Mouse (Mus musculus): ENCODE measurements around the gene Usp4.

Gene Usp4

DNA sequence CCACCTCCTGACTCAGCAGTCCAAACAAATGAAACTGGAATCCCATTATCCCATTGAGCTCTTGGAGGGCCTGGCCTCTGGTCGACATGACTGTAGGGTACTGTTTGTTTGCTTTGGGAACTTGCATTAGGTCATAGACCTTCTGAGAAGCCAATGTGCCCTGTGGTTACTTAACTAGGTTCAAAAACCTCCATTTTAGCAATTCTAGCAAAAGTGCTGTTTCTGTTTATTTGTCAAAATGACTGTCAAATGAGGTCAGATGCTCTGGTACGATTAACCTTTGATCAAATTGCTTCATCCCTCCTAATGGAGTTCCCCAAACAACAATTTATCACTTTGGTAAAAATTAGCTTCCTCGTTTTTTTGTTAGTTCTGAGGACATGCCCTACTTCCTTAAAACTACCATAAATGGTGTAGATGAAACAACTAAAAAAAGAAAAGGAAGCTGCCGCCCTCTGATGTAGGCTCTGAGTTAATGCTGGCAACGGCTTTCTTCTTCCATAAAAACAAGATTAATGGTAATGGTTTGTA, 5.3 kb upstream of the Usp4 start:
- DNase-seq (ENCODE audit: low spot score), result no peak

DNA sequence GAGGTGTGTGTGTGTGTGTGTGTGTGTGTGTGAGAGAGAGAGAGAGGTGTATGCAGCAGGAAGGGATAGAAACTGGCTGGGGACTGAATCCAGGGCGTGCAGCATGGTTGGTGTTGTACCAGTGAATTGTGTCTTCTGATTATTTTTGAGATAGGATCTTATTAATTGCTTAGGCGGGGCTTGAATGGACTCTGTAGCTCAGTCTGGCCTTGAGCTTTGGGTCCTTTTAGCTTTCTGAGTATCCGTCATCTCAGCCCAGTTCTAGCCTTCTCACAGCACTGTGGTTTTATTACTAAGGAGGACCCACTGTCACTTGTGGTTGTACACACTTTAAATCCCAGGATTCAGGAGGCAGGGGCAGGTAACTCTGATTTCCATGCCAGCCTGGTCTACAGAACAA, 4.3 kb upstream of the Usp4 start:
- no peak for DNase-seq (ENCODE audit: low spot score)

DNA sequence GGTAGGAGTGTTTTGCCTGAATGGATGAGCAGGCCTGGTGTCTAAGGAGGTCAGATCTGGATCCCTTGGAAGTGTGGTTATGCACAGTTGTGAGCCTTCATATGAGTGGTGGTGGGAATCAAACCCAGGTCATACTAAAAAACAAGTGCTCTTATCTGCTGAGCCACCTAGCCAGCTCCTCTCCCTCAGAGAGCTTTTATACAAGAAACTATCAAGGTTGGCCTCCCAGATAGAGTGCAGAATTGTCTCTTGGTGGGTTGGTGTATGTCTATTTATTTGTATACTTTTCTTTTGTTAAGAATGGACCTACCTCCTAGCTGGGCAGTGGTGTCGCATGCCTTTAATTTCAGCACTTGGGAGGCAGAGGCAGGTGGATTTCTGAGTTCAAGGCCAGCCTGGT, 3.8 kb upstream of the Usp4 start:
- DNase-seq (ENCODE audit: low spot score), result no peak

DNA sequence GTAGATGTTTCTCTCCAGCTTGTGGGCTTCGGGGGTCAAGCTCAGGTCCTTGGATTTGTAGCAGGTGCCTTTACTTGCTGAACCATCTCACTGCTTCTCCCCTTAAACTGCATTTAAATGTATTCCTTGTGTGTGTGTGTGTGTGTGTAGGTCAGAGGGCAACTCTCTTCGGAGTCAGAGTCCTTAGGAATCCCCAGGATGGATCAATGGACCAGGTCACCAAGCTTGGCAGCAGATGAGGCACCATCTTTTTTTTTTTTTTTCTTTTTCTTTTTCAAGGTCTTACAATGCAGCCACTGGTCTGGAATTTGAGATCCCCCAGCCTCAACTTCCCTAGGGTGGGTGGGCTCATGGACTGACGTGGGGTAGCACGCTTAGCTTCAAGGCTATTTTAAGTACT, 3.2 kb upstream of the Usp4 start:
- DNase-seq (ENCODE audit: low spot score), result no peak

DNA sequence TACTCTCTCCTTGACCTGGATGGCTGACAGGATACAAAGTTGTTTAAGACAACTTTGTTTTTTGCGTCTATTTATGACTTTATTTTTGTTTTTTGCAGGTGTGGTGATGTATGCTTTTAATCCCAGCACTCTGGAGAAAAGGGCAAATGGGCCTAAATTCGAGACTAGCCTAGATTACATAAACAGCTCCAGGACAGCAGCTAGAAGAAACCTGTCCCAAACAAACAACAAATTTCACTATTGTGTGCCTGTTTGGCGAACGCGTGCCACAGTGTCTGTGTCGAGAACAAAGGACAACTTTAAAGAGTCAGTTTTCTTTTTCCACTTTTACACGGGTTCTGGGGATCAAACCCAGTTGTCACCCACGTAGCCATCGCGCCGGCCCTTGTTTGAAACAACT, 629 bp upstream of the Usp4 start:
- DNase-seq (ENCODE audit: low spot score), result no peak

DNA sequence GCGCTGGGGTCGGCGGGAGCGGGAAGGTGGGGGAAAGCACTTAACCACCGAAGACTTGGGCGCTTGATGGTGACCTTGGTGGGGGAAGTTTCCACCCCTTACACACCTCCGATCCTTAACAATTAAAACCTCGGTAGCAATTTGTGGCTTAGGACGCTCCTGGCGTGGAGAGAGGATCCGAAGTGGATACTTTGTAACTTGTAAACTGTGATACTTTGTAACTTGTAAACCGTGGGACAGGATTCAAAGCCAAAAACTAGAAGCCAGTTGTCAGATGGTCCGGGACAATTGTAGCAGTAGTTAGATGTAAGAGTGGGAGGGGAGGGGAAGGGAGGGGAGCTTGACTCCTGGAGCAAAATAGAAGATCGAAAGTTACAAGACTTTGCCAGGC, 632 bp downstream of the Usp4 start:
- DNase-seq (ENCODE audit: low spot score), result no peak

DNA sequence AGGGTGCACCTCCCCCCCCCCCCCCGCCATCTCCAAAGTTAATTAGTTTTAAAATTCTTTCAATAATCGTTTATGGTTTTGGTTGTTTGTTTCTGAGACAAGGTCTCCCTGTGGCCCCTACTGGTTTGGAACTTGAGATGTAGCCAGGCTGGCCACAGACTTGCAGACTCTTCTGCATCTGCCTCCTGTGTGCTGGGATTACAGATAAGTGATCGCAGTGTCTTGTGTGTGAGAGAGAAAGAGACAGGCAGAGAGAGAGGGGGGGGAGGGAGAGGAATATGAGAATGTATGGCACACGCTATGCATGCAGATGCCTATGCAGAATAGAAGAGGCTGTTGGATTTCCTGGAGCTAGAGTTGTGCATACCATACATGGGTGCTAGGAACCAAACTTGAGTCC, 2.1 kb downstream of the Usp4 start:
- DNase-seq (ENCODE audit: low spot score), result no peak

DNA sequence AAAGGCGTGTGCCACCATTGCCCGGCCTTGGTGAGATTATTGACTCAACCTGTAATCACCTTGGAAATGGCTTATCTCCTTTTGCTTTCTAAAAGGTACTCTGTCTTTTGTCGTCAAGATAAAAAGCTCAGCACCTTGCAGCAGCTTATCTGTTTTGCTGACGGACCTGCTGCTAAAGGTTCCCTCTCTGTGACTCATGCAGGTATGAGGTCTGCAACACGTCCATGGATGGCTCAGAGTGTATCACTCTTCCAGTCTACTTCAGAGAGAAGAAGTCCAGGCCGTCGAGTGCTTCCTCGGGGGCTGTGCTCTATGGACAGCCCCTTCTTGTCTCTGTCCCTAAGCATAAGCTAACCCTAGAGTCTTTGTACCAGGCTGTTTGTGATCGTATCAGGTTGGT, 30.6 kb downstream of the Usp4 start:
- no peak for DNase-seq (ENCODE audit: low spot score)

DNA sequence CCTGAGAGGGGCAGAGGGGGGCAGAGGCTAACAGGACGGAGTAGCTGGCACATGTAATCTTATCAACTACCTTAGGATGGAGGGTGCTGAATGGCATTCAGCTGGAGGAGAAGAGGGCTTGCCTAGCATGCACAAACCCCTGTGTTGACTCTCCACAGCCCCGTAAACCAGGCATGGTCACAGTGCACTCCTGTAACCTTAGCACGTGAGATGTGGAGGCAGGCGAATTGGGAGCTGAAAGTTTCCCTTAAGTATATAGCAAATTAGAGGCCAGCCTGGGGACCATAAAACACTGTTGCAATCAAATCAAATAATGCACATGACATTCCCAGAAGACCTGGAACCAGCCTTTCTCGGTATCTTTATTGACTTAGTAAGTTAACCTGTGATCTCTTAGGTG, 31.1 kb downstream of the Usp4 start:
- DNase-seq (ENCODE audit: low spot score), result no peak

DNA sequence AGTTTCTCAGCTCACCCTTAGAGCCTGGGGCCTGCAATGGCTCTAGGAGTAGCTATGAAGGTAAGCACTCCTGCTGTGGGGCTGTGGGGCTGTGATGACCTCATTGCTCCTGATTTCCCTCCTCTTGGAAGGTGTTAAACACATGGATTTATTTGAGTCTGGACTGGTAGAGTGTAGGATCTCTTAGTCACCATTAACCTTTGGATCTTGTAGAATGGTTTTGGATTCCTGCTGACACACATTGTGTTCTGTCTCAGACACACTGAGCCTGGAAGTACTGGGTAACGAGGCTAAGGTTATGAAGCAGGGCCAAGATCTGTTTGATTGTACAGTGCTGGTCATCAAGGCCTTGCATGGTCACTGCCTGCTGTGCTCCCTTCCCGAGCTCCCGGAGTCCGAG, 31.6 kb downstream of the Usp4 start:
- no peak for DNase-seq (ENCODE audit: low spot score)

DNA sequence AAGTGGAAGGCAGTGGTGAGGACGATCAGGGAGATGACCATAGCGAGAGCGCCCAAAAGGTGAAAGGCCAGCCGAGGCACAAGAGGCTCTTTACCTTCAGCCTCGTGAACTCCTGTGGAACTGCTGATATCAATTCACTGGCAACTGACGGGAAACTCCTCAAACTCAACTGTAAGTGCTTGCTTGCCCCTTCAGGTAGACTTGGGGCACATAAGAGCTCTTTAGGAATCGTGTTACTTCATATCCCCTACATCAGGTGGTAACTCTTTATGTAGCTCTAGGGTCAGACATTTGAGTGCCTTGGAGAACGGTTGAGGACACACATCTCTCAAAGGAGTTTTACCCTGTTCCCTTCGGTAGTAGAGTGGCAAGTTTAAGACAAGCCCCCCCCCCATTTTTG, 33.7 kb downstream of the Usp4 start:
- DNase-seq (ENCODE audit: low spot score), result no peak

DNA sequence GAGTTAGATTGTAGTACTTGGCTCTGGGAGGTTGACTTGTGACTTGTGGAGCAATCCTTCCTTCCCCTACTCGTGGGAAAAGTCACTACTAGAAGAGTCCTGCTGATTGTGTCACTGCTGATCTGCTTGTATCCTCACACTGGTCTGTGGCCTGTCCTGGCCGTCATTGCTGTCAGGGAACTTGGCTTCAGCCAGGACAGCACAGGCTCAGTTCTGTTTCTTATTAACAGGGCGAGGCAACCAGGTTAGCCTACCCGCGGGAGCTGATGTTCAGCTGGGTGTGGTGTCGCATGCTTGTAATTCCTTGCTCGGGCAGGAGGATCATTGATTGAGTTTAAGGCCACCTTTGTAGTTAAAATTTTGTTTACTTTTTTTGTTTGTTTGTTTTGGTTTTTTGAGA, 37.4 kb downstream of the Usp4 start:
- no peak for DNase-seq (ENCODE audit: low spot score)

DNA sequence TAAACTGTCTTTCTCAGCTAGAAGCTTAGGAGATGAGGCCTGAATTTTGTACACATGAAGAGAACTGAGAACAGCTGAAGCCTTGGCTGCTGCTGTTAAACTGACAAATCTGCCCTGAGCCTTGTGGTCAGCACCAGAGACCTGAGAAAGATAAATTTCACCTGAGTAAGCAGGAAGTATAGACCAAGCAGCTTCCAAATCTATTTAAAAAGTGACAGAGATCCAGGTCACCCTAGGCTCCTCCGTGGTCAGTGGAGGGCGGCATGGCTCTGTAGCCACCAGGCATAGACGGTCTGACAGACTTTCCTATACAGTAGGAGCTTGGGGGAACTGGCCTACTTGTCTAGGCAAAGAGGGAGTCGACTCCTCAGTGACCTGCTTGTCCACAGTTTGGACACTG, 39.2 kb downstream of the Usp4 start:
- no peak for DNase-seq (ENCODE audit: low spot score)

DNA sequence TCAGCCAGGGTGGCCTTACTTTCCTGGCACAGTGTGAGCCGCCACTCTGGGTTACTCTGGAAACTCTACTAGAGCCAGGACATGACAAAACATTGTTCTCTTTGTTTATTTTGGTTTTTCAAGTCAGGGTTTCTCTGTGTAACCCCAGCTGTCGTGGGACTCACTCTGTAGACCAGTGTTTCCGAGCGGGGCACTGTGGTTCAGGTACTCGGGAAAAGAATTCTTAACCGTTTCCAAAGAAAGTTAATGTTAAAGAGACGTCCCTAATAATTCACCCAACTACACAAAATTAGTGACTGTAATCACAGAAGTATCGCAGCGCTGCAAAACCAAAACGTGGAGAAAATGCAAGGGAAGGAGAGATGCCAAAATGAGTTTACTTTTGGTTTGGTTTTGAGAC, 40.9 kb downstream of the Usp4 start:
- DNase-seq (ENCODE audit: low spot score), result no peak

DNA sequence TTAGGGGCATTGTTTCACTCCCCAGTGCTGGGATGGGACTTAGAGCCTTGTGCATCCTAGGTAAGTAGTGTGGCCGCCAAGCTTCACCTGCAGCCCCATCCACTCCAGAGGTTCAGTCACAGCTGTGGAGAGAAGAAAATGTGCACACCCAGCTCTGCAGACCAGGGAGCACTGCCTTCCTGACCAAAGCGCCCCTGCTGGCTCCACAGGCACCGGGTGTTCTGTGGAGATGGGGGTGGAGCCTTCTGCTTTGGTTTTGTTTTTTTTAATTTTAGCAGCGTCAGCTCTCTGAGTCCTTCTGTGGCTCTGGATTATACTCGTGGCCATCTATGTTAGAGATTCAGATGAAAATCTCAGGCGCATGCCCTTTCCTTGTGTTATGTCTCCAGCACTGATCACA, 41.6 kb downstream of the Usp4 start:
- DNase-seq (ENCODE audit: low spot score), result no peak

DNA sequence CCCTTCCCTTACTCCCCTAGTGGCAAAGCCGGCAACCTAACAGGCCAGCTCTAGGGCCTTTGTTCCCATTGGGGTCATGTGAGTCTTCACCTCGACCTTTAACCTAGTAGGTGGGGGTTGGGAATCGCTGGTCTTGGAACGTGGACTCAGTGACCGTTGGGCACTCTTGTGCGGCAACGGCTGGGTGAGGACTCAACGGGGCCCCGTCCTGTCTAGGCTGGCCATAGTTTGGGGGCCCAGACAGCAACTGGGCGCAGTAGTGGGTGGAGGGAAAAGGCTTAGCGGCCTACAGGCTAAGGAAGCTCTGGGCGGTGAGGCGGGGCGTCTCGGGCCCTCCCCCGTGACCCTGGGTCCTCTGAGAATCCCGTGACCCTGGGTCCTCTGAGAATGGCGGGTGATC, 45.0 kb downstream of the Usp4 start, which contains the start of gene 1700102P08Rik:
1700102P08Rik (plus strand) TSS at position 130 of the 400 bp plus-strand sequence.
- no peak for DNase-seq (ENCODE audit: low spot score)

DNA sequence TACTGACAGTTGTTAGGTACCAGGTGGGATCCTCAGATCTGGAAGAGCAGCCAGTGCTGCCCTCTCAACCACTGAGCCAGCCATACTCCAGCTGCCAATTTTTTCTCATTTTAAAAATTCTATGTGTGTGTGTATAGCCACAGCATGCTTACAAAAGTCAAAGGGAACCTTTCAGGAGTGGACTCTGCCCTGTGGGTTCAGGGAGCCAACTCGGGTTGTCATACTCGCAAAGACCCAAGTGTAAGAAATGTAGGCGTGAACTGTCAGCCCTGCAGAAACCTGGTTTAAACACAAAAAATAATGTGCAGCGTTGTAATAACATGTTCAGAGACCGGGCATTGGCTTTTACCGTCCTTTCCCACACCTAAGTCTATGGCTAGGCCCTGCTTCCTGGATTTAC, 46.5 kb downstream of the Usp4 start:
- no peak for DNase-seq (ENCODE audit: low spot score)

DNA sequence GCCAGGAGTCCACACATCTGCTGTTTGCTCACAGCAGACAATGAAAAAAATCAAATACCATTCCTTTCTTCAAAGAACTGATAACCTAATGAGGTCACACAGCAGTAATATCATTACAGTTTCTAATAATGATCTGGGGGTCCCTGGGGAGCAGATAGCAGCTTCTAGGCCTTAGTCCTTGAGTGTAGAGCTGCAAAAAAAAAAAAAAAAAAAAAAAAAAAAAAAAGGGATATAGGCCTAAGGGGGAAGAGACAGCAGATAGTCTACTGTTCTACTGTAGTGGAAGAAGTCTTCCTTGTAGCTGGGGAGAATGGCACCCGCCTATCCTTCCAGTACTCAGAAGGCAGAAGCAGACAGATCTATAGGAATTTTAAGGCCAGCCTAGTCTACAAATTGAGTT, 47.8 kb downstream of the Usp4 start:
- DNase-seq (ENCODE audit: low spot score), result no peak

DNA sequence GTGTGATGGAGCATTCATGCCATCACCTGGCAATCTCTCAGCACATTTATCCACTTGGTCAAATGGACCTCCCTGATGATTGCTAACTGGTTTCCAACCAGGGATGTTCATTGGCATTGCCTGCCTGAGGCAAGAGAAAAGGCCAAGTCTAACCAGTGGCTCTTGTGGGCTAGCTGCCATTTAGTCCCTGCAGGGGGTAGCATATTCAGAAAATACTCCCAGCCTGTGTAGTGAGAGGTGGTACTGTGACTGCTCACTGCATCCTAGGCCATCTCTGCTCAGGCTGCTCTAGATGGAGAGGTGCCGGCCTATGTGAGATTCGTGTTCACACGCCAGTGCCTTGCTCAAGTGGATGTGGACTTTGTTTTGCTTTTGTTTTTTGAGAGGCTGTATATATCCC, 50.7 kb downstream of the Usp4 start:
- DNase-seq (ENCODE audit: low spot score), result no peak

DNA sequence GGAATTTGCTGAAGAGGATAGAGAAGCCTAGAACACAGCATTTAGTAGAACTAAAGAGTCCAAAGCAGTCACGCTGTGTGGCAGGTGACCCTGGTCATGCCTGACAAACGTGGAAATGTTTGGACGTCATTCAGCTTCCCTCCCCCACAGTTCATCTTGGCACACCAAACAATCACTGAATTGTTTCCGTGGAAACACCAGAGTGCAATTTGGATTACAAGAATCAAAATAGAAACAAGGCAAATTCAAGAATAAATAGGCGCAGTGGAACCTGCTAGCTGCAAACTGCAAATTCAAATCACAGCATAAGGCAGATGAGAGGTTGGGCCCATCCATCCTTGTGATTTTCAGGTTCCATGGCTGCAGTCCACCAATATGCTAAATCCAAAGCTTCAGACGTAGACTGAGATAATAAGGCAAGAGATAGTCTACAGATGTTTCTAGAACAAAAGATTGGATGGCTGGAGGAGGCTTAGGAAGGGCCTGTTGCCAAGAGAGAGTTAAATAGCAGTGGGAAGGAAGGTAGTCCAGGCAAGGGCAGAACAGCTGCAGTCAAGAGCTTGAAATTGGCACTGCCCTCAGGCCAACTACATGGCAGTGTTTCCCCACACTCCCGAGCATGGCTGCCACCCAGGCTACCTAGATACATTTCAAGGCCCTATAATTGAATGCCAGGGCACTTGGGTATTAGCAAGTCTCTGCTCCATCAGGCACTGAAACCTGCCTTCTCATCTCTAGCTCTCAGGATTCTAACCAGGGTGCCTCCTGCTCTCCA, 53.7 kb downstream of the Usp4 start:
- no peak for DNase-seq (ENCODE audit: low spot score)

DNA sequence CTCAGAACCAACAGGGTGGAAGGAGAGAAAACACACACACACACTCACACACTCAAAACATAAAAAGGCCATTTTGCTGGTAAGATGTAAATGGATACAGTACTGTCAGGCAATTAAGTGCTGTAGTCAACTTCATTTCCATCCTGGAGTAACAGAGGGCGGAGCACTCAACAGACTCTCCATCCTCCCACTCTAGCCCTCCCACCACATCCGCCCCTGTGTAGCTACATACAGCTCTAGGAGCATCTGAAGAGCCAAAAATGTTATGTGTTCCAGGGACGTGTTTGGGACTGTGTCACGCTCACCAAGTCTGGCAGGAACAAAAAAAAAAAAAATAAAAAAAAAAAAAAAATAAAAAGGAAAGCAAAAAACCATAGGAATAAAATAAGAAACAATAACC, 55.4 kb downstream of the Usp4 start:
- no peak for DNase-seq (ENCODE audit: low spot score)

DNA sequence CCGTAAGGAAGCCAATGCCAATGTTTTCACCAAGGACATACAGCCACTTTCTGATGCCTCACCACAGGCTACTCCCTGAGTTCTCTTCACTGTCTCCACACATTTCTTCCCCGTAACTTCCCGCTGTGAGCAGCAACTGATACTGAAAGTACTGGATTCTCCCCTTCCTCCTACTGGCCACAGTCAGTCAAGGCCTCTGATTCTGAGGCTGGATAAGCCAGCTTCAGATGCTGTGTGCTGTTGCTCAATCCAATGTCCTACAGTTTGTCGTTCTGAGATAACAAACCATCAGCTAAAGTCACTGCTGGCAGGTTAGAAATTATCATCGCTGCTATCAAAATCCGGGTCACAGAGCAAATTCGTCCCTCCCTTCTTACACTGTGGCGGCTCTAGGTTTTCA, 56.8 kb downstream of the Usp4 start:
- no peak for DNase-seq (ENCODE audit: low spot score)

DNA sequence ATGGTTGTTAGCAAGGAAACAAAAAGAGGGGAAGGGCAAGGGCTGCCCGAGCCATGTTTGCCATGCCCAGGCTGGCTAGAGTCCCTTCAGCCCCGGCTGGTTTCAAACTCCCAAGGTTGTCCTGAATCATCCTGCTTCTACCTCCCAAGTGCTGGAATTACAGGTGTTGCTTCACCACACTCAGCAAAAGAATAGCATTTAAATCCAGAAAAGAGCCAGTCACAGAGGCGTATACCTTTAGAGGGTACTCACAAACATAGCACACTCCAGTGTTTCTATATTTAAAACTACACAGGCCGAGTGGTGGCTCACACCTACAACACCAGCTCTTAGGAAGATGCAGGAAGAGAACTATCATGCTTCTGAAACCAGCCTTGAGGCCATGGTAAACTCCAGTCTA, 61.9 kb downstream of the Usp4 start:
- no peak for DNase-seq (ENCODE audit: low spot score)

DNA sequence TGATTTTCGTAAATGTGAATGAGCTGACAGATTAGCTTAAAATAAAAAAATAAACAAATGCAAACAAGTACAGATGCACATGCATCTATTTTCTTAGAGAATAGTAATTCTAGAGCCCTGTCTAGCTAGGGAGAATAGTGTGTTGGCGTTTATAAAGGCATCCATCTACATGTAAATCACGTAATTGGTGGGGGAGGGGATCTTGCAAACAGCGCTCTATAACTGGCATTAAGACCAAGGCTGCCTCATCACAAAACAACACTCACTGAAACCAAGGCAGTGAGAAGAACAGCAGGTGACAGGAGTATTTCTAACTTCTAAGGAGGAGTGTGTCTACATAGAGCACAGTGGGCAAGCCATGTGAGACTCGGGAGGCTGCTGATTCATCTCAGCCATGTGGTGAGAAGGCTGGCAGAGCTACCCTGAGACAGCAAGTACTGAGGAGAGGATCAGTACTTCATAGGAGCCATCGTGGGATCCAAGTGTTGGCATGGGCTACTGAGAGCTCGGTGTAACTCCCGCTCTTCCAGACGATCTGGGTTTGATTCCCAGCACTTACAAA, 63.8 kb downstream of the Usp4 start:
- no peak for DNase-seq (ENCODE audit: low spot score)
